15 mouse cellular contexts compared by ENCODE assay signal in genomic region chr17:49750889-49751324, GRCm38 (mm10).
DNase-seq lines count a peak whose midpoint lies in the region; ATAC-seq and TF ChIP-seq lines count a peak whose summit lies in the region.
"Had no signal": no experiment of that assay in that cellular context is flagged by ENCODE, and none has a peak within 500 bp of the region (broad histone marks: within the 10 kb centered on the region; RNA-seq: fewer than 3 reads in every experiment).

No protein-coding gene starts in this region.

- peak; percentile 8 for DNase-seq in heart, adult 9 months (ENCODE audit: low spot score in 2 of 2)
- no peak for DNase-seq in heart, embryonic 10.5 days (ENCODE audit: low spot score)
- peak; percentile 52 for DNase-seq in lung, postnatal 0 days (ENCODE audit: low spot score)
- no peak for DNase-seq in lung, postnatal 25 days (ENCODE audit: low spot score)
- no peak for DNase-seq in adrenal gland, adult 2 months
- DNase-seq in testis, postnatal 14 days (ENCODE audit: low spot score) = no peak
- no peak for DNase-seq in yolk sac, embryonic 10.5 days (ENCODE audit: low spot score)
- DNase-seq: cerebellum, adult 11 months; liver; spleen, adult 18-20 months; thymus, adult 18-20 months had no signal

- H3K9me3 ChIP-seq in heart, embryonic 10.5 days = no peaks in the 10 kb centered on the region
- H3K9me3 ChIP-seq in lung, postnatal 0 days (ENCODE audit: low read length) = no peaks in the 10 kb centered on the region
- no peaks in the 10 kb centered on the region for H3K9me3 ChIP-seq in heart, embryonic 16.5 days (replicated peaks; ENCODE audit: control insufficient read depth, low read length)
- H3K9me3 ChIP-seq: hindbrain, embryonic 15.5 days; neural tube, embryonic 13.5 days had no signal

- no peaks in the 10 kb centered on the region for H3K27me3 ChIP-seq in heart, embryonic 10.5 days (ENCODE audit: insufficient read depth, poor library complexity, severe bottlenecking)
- H3K27me3 ChIP-seq in lung, postnatal 0 days (replicated peaks; ENCODE audit: insufficient read depth, low read length) = no peaks in the 10 kb centered on the region
- no peaks in the 10 kb centered on the region for H3K27me3 ChIP-seq in heart, embryonic 16.5 days (ENCODE audit: control insufficient read depth, insufficient read depth, low read length)
- H3K27me3 ChIP-seq: hindbrain, embryonic 15.5 days; neural tube, embryonic 13.5 days had no signal

- 0 out of 2 replicates have a peak, but pooled peaks cover 3% of the 10 kb centered on the region for H3K36me3 ChIP-seq in heart, embryonic 10.5 days
- H3K36me3 ChIP-seq in lung, postnatal 0 days (ENCODE audit: insufficient read depth, low read length) = no peaks in the 10 kb centered on the region
- H3K36me3 ChIP-seq in heart, embryonic 16.5 days (ENCODE audit: control insufficient read depth, insufficient read depth) = no peaks in the 10 kb centered on the region
- H3K36me3 ChIP-seq: hindbrain, embryonic 15.5 days; neural tube, embryonic 13.5 days had no signal

- peaks cover 3% of the 10 kb centered on the region; the same call in 1 of the 2 replicates for H3K4me1 ChIP-seq in heart, embryonic 10.5 days
- H3K4me1 ChIP-seq in lung, postnatal 0 days (ENCODE audit: insufficient read depth, low read depth, low read length) = no peaks in the 10 kb centered on the region
- H3K4me1 ChIP-seq in heart, embryonic 16.5 days (ENCODE audit: control insufficient read depth, insufficient read depth, low read length) = no peaks in the 10 kb centered on the region
- H3K4me1 ChIP-seq: hindbrain, embryonic 15.5 days; neural tube, embryonic 13.5 days had no signal

- no peak overlapping the region for H3K4me3 ChIP-seq in heart, embryonic 10.5 days
- no peak overlapping the region for H3K4me3 ChIP-seq in lung, postnatal 0 days (ENCODE audit: low read depth, low read length)
- no peak overlapping the region for H3K4me3 ChIP-seq in heart, embryonic 16.5 days (ENCODE audit: low read length)
- H3K4me3 ChIP-seq: hindbrain, embryonic 15.5 days; neural tube, embryonic 13.5 days had no signal

- TF ChIP-seq EP300 in lung, postnatal 0 days (IDR thresholded peaks at IDR 0.05) = peak; percentile 37; the same call in 1 of the 2 replicates

- H3K4me2 ChIP-seq in lung, postnatal 0 days (replicated peaks; ENCODE audit: low read depth, low read length) = no peak overlapping the region
- no peak overlapping the region for H3K4me2 ChIP-seq in heart, embryonic 16.5 days (ENCODE audit: low read depth, low read length)
- H3K4me2 ChIP-seq: hindbrain, embryonic 15.5 days; neural tube, embryonic 13.5 days had no signal

- ATAC-seq in lung, postnatal 0 days = peak; percentile 71
- peak; percentile 41; the same call in 1 of the 2 replicates for ATAC-seq in heart, embryonic 16.5 days (replicated peaks; ENCODE audit: extremely low read depth, insufficient read depth, low FRiP score)
- ATAC-seq: forebrain, embryonic 16.5 days had no signal

- 51% methylated on average over 6 of the region's 6 CpGs for WGBS in heart, embryonic 10.5 days
- WGBS in lung, postnatal 0 days = 35% methylated on average over 6 of the region's 6 CpGs
- 45% methylated on average over 6 of the region's 6 CpGs for WGBS in heart, embryonic 16.5 days

- TF ChIP-seq CTCF in lung, postnatal 0 days (IDR thresholded peaks at IDR 0.05) = no peak

- H3K9ac ChIP-seq in lung, postnatal 0 days (replicated peaks; ENCODE audit: low read depth) = no peak overlapping the region
- no peak overlapping the region for H3K9ac ChIP-seq in heart, embryonic 16.5 days (ENCODE audit: low read length)
- H3K9ac ChIP-seq: hindbrain, embryonic 15.5 days; neural tube, embryonic 13.5 days had no signal

- no peak overlapping the region for H3K27ac ChIP-seq in heart, embryonic 10.5 days
- no peak overlapping the region for H3K27ac ChIP-seq in lung, postnatal 0 days (ENCODE audit: low read length)
- H3K27ac ChIP-seq in heart, embryonic 16.5 days (ENCODE audit: low read length) = no peak overlapping the region
- H3K27ac ChIP-seq: hindbrain, embryonic 15.5 days; neural tube, embryonic 13.5 days had no signal

Comparison
In these comparisons a context has a peak if more than half of its experiments do, and no peak if none do; other contexts are left out.
1. DNase-seq: peak in heart, adult 9 months (2 of 2) and lung, postnatal 0 days (single experiment); none in heart, embryonic 10.5 days (single experiment), lung, postnatal 25 days (single experiment), adrenal gland, adult 2 months (single experiment), testis, postnatal 14 days (single experiment) and yolk sac, embryonic 10.5 days (single experiment).